Mouse (Mus musculus) gonadal fat pad, adult 2 months (tissue): Measurements from ENCODE around the gene Klrg2. TPM values are rescaled to one million over a fixed set of nuclear protein-coding genes. Genes with fewer than 3 reads are reported as not detected.

Experiments used
- DNase-seq: peaks from one replicate; pipeline ENCODE4 v3.0.0-alpha.2; 2012; ENCODE audit warnings: low read depth
- polyA plus RNA-seq: library from polyadenylated mRNA; depleted of rRNA; stranded (reverse); fragments of >200 nt; gene quantifications from 2 replicates; pipeline ENCODE4 v1.2.3, GENCODE M21; 2012; rRNA removed

The Klrg2 gene
- polyA plus RNA-seq, 1 experiment, result 8.8 TPM

- no peak for DNase-seq
Measured at GRCm38 (mm10) chr6:38629556-38629955, 7.5 kb downstream of the Klrg2 start.

- no peak for DNase-seq
Measured at GRCm38 (mm10) chr6:38627486-38627885, 9.6 kb downstream of the Klrg2 start.

- no peak for DNase-seq
Measured at GRCm38 (mm10) chr6:38627081-38627480, 10.0 kb downstream of the Klrg2 start.

- no peak for DNase-seq
Measured at GRCm38 (mm10) chr6:38626086-38626485, 11.0 kb downstream of the Klrg2 start.

GRCm38 (mm10) chr6:38624439-38624838 is 12.6 kb downstream of the Klrg2 start:
- DNase-seq, result no peak

GRCm38 (mm10) chr6:38623457-38623856 is 13.6 kb downstream of the Klrg2 start:
- no peak for DNase-seq

- no peak for DNase-seq
Measured at GRCm38 (mm10) chr6:38622406-38622805, 14.6 kb downstream of the Klrg2 start.

- DNase-seq, result no peak
Measured at GRCm38 (mm10) chr6:38609892-38610291, 27.1 kb downstream of the Klrg2 start.

GRCm38 (mm10) chr6:38597481-38597880 is 39.6 kb downstream of the Klrg2 start:
- no peak for DNase-seq

GRCm38 (mm10) chr6:38581711-38582110 is 55.3 kb downstream of the Klrg2 start:
- no peak for DNase-seq

GRCm38 (mm10) chr6:38580112-38580857 is 56.8 kb downstream of the Klrg2 start:
- no peak for DNase-seq

- no peak for DNase-seq
Measured at GRCm38 (mm10) chr6:38576096-38576495, 60.9 kb downstream of the Klrg2 start.

Other genes starting within 250 kb of the Klrg2 start
- gene Ubn2, start 203.3 kb downstream of the Klrg2 start, polyA plus RNA-seq, result 9.3 TPM in 2 replicates
- gene Fmc1, start 103.7 kb downstream of the Klrg2 start, polyA plus RNA-seq, result 153 and 181 TPM in 2 replicates
- 21.9 and 33.5 TPM in 2 replicates for gene Luc7l2, start 85.9 kb downstream of the Klrg2 start, polyA plus RNA-seq
- gene Clec2l, start 25.8 kb upstream of the Klrg2 start, polyA plus RNA-seq, result 38.3 and 43.5 TPM in 2 replicates
- gene Tbxas1, start 238.2 kb upstream of the Klrg2 start, polyA plus RNA-seq, result 4.9 and 6.3 TPM in 2 replicates
- 44.6 and 48.4 TPM in 2 replicates for gene Hipk2, start 238.9 kb upstream of the Klrg2 start, polyA plus RNA-seq